Mouse (Mus musculus): ENCODE data around the gene A730046J19Rik. TPM values are rescaled to one million over a fixed set of nuclear protein-coding genes. Genes with fewer than 3 reads are reported as not detected.

Gene A730046J19Rik
- total RNA-seq (2012; rRNA removed), result not detected in 2 replicates
- not detected for polyA plus RNA-seq (2012; ENCODE audit: insufficient read depth in 1 of 2, insufficient read length in 2 of 2, low read depth in 1 of 2, low replicate concordance in 2 of 2, missing spikeins in 1 of 2)

GRCm38 (mm10) chrX:144153523-144153922 is at the start of gene A730046J19Rik:
TSS of gene A730046J19Rik (plus strand) at chrX:144153695.
- Histone ChIP-seq H3K4me3 (ENCODE audit: control insufficient read depth in 1 of 2, insufficient read depth in 1 of 2, low read depth in 2 of 2, low read length in 2 of 2) (no peak within 1 kb of the TSS), H3K4me1 (ENCODE audit: control insufficient read depth in 1 of 2, insufficient read depth in 2 of 2, low read length in 2 of 2) (no peaks in the 10 kb centered on the region), H3K79me2 (ENCODE audit: control insufficient read depth, insufficient read depth, low read length, poor library complexity) (no peaks in the 10 kb centered on the region), H3K9me3 (replicated peaks; ENCODE audit: insufficient read depth, low read length) (no peaks in the 10 kb centered on the region), H3K27ac (ENCODE audit: control insufficient read depth, low read depth, low read length) (no peak within 1 kb of the TSS), H3K9ac (ENCODE audit: control insufficient read depth, low read depth, low read length, poor library complexity, severe bottlenecking) (no peak within 1 kb of the TSS), H3K27me3 (ENCODE audit: control insufficient read depth in 1 of 2, insufficient read depth in 2 of 2, low read length in 2 of 2) (no peaks in the 10 kb centered on the region), H3K36me3 (ENCODE audit: control insufficient read depth in 1 of 2, insufficient read depth in 2 of 2, low read length in 2 of 2) (no peaks in the 10 kb centered on the region)
- TF ChIP-seq BHLHE40 (IDR thresholded peaks at IDR 0.05; ENCODE audit: borderline replicate concordance, low read depth, low read length) (no peak), ZC3H11A (IDR thresholded peaks at IDR 0.05; ENCODE audit: low read depth, low read length) (no peak)
- peak; percentile 2 for DNase-seq (ENCODE audit: low read depth, low spot score)

GRCm38 (mm10) chrX:144104619-144105416 is 48.7 kb upstream of the A730046J19Rik start:
- no peaks in the 10 kb centered on the region for H3K4me1 ChIP-seq (ENCODE audit: control insufficient read depth in 1 of 2, insufficient read depth in 2 of 2, low read length in 2 of 2)
- H3K27ac ChIP-seq (ENCODE audit: control insufficient read depth, low read depth, low read length), result no peak overlapping the region
- no peak overlapping the region for H3K4me3 ChIP-seq (ENCODE audit: control insufficient read depth in 1 of 2, insufficient read depth in 1 of 2, low read depth in 2 of 2, low read length in 2 of 2)
- H3K9ac ChIP-seq (ENCODE audit: control insufficient read depth, low read depth, low read length, poor library complexity, severe bottlenecking), result no peak overlapping the region
- no peaks in the 10 kb centered on the region for H3K9me3 ChIP-seq (replicated peaks; ENCODE audit: insufficient read depth, low read length)
- H3K79me2 ChIP-seq (ENCODE audit: control insufficient read depth, insufficient read depth, low read length, poor library complexity), result no peaks in the 10 kb centered on the region
- no peaks in the 10 kb centered on the region for H3K27me3 ChIP-seq (ENCODE audit: control insufficient read depth in 1 of 2, insufficient read depth in 2 of 2, low read length in 2 of 2)
- TF ChIP-seq NELFE (IDR thresholded peaks at IDR 0.05; ENCODE audit: low read depth, low read length), result no peak
- TF ChIP-seq CHD1 (IDR thresholded peaks at IDR 0.05; ENCODE audit: low read depth, low read length), result no peak
- no peak for TF ChIP-seq POLR2A (IDR thresholded peaks at IDR 0.05; ENCODE audit: control insufficient read depth in 1 of 2, insufficient read depth in 1 of 2, low read depth in 1 of 2, low read length in 2 of 2, poor library complexity in 1 of 2)
- no peak for TF ChIP-seq KAT2A (conservative IDR thresholded peaks at IDR 0.05; ENCODE audit: low read depth, low read length)
- no peak for TF ChIP-seq ETS1 (IDR thresholded peaks at IDR 0.05; ENCODE audit: low read depth, low read length)
- no peak for TF ChIP-seq JUND (IDR thresholded peaks at IDR 0.05; ENCODE audit: low read depth, low read length)
- TF ChIP-seq MXI1 (IDR thresholded peaks at IDR 0.05; ENCODE audit: low read depth, low read length), result no peak
- no peak for TF ChIP-seq GATA1 (IDR thresholded peaks at IDR 0.05; ENCODE audit: low read depth, low read length)
- no peak for TF ChIP-seq MAZ (IDR thresholded peaks at IDR 0.05; ENCODE audit: low read depth, low read length)
- TF ChIP-seq CHD2 (IDR thresholded peaks at IDR 0.05; ENCODE audit: low read length), result no peak
- no peak for TF ChIP-seq ZC3H11A (IDR thresholded peaks at IDR 0.05; ENCODE audit: low read depth, low read length)
- no peak for TF ChIP-seq USF1 (IDR thresholded peaks at IDR 0.05; ENCODE audit: low read depth, low read length)
- no peak for TF ChIP-seq TAL1 (IDR thresholded peaks at IDR 0.05; ENCODE audit: low read length)
- TF ChIP-seq MYC (IDR thresholded peaks at IDR 0.05; ENCODE audit: low read depth, low read length), result no peak
- no peak for TF ChIP-seq MAX (IDR thresholded peaks at IDR 0.05; ENCODE audit: low read length)
- TF ChIP-seq ZKSCAN1 (IDR thresholded peaks at IDR 0.05; ENCODE audit: low read depth, low read length), result no peak
- no peak for DNase-seq (ENCODE audit: low read depth, low spot score)
- H3K36me3 ChIP-seq (ENCODE audit: control insufficient read depth in 1 of 2, insufficient read depth in 2 of 2, low read length in 2 of 2), result no peaks in the 10 kb centered on the region

Data from MEL (cell line).